Mouse (Mus musculus): ENCODE measurements around the gene Ces2c.

DNA sequence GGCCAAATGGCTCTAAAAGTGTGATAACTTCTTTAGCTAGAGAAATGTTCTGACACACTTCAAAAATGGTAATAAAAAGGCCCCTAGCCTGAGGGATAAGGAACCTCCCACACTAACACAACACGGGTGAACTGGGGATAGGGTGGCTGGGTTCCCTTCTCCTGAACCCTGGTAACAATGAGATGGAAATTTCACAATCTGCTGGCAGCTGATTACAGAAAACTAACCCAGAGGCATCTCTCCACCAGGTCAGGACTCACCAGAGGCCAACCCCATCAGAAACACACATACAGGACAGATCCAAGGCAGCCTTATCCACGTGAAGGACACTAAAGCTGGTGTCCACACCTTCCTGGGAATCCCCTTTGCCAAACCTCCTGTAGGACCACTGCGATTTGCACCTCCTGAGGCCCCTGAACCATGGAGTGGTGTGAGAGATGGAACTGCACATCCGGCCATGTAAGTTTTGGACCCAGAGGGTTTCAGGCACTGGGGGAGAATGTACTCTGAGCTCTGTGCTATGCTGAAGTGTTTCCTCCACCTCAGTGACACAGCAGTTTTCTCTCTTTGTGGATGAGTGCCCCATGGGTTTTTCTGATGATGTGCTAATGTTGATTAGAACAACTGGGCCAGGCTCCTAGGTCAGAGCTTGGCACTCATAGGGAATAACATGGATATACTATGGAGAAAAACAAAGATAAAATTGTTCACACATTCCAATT lies 1.0 kb downstream of the Ces2c start:
- no peak for TF ChIP-seq CTCF (IDR thresholded peaks at IDR 0.05; ENCODE audit: borderline replicate concordance, insufficient read depth, low read length)
- no peak for TF ChIP-seq POLR2A (IDR thresholded peaks at IDR 0.05; ENCODE audit: low read depth, low read length)
